Mouse (Mus musculus): ENCODE measurements around the gene 3110021N24Rik. TPM values are rescaled to one million over a fixed set of nuclear protein-coding genes. Genes with fewer than 3 reads are reported as not detected.

The 3110021N24Rik gene
- polyA plus RNA-seq (2012; rRNA removed; ENCODE audit: low replicate concordance): 0.08 and 0.10 TPM in 2 replicates

DNA sequence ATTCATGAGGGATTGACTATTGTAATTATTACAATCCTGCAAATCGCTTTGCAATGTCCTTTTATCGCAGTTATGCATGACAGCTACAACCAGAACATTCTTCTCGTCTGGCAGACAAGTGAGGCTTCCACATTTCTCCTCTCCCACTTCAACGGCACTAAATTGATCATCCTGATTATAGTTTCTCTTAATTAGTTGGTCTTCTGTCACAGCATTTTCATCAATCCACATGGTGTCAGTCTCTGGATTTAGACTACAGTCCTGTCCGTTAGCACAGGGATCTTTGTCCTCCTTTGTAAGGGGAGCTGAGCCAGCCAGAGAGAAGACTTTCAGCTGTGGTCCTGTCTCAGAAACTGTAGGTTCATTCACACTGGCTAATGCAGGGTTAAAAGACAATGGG is at the start of gene 3110021N24Rik:
3110021N24Rik (plus strand) TSS at position 301 of the 400 bp plus-strand sequence.

DNA sequence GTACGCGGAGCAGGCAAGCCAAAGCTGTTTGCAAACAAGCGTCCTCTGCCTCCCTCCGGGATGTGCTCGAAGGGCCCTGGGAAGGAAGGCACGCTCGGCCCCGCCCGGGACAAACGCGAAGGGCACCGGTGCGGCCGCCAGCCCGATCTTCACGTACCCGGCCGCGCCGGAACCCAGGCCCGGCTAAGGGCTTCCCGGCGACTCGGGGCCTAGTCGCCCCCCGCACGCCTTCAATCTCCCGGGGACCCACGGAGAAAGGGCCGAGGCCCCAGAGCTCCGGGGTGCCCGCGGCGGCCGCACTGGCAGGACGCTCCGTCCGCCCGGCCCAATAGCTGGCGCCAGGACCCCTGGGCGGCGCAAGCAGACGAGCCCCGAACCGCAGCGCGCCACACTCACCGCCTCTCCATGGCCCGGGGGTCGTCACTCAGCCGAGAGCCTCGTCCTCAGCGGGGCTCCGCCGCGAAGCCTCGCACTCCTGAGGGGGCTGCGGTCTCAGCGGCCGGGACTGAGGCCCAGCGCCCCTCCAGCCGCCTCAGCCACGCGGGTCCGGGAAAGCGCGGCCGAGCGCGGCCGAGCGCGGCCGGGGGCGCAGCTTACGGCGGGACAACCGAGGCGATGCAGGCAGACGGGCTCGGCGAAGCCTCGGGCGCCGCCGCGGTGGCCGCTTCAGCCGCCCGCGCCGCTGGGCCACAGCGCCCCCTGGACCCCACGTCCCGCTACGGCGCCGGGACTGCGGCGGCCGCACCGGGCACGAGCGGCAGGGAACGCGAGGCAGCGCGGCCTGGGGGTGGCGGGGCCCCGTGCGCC is 60.8 kb downstream of the 3110021N24Rik start, which contains the start of gene Zfyve9:
Zfyve9 (minus strand) TSS at position 742 of the 807 bp plus-strand sequence.

Other genes starting within 250 kb of the 3110021N24Rik start
- 5.3 and 8.6 TPM in 2 replicates for gene Prpf38a, start 140.3 kb upstream of the 3110021N24Rik start, polyA plus RNA-seq (2012; rRNA removed; ENCODE audit: low replicate concordance)
- 0.24 and 1.8 TPM in 2 replicates for gene Orc1, start 140.2 kb upstream of the 3110021N24Rik start, polyA plus RNA-seq (2012; rRNA removed; ENCODE audit: low replicate concordance)
- 31.0 and 51.6 TPM in 2 replicates for gene Cc2d1b, start 99.7 kb upstream of the 3110021N24Rik start, polyA plus RNA-seq (2012; rRNA removed; ENCODE audit: low replicate concordance)
- gene Zfyve9, start 61.1 kb downstream of the 3110021N24Rik start, polyA plus RNA-seq (2012; rRNA removed; ENCODE audit: low replicate concordance): 6.1 and 9.8 TPM in 2 replicates
- gene Btf3l4, start 114.0 kb downstream of the 3110021N24Rik start, polyA plus RNA-seq (2012; rRNA removed; ENCODE audit: low replicate concordance): 16.3 and 18.1 TPM in 2 replicates
- gene Txndc12, start 115.0 kb downstream of the 3110021N24Rik start, polyA plus RNA-seq (2012; rRNA removed; ENCODE audit: low replicate concordance): 28.2 and 28.7 TPM in 2 replicates
- gene Kti12, start 128.1 kb downstream of the 3110021N24Rik start, polyA plus RNA-seq (2012; rRNA removed; ENCODE audit: low replicate concordance): 23.3 and 51.2 TPM in 2 replicates
- 0.16 TPM in 1 of 2 replicates, not detected in the other for gene A730015C16Rik, start 129.0 kb downstream of the 3110021N24Rik start, polyA plus RNA-seq (2012; rRNA removed; ENCODE audit: low replicate concordance)
- gene Rab3b, start 159.4 kb downstream of the 3110021N24Rik start, polyA plus RNA-seq (2012; rRNA removed; ENCODE audit: low replicate concordance): 0.56 and 2.6 TPM in 2 replicates

Measured in subcutaneous adipose tissue, adult 2 months (tissue).